Mouse (Mus musculus) MEL (cell line): ENCODE results near the gene Ncmap. TPM values are rescaled to one million over a fixed set of nuclear protein-coding genes. Genes with fewer than 3 reads are reported as not detected.

Source experiments
- DNase-seq: peaks from one replicate; pipeline ENCODE4 v3.0.0; 2011; ENCODE audit warnings: low read depth, low spot score
- H3K27ac ChIP-seq: 2 replicates; pipeline ENCODE4 v1.5.1; 2012; ENCODE audit warnings: low read depth, mild to moderate bottlenecking, control low read depth, low read length, moderate library complexity; ENCODE audit not compliant: control insufficient read depth
- H3K27me3 ChIP-seq, 2 experiments: fragments of 150-350 bp in 1 of 2; sonication (generic) in 1 of 2; 2 replicates each; pipeline ENCODE4 v1.6.1; 2012; ENCODE audit warnings: low read length in 2 of 2, mild to moderate bottlenecking in 2 of 2, improper control_type of control experiment in 1 of 2, moderate library complexity in 1 of 2; ENCODE audit not compliant: insufficient read depth in 2 of 2, control insufficient read depth in 1 of 2
- H3K36me3 ChIP-seq, 2 experiments: 2 replicates each; pipeline ENCODE4 v1.6.1; 2012 to 2014; ENCODE audit warnings: low read length in 2 of 2, improper control_type of control experiment in 1 of 2, inconsistent platforms in 1 of 2, mild to moderate bottlenecking in 1 of 2; ENCODE audit not compliant: insufficient read depth in 2 of 2, control insufficient read depth in 1 of 2
- H3K4me1 ChIP-seq, 2 experiments: fragments of 150-350 bp in 1 of 2; sonication (generic) in 1 of 2; 2 replicates each; pipeline ENCODE4 v1.6.1; 2012; ENCODE audit warnings: low read length in 2 of 2, improper control_type of control experiment in 1 of 2, mild to moderate bottlenecking in 1 of 2; ENCODE audit not compliant: insufficient read depth in 2 of 2, control insufficient read depth in 1 of 2
- H3K4me3 ChIP-seq, 2 experiments: fragments of 150-350 bp in 1 of 2; sonication (generic) in 1 of 2; 2 replicates each; pipeline ENCODE4 v1.5.1; 2012; ENCODE audit warnings: low read depth in 2 of 2, low read length in 2 of 2, mild to moderate bottlenecking in 2 of 2, moderate library complexity in 2 of 2, control low read depth in 1 of 2, improper control_type of control experiment in 1 of 2; ENCODE audit not compliant: control insufficient read depth in 1 of 2, insufficient read depth in 1 of 2
- H3K79me2 ChIP-seq: 2 replicates; pipeline ENCODE4 v1.6.1; 2012; ENCODE audit warnings: mild to moderate bottlenecking, low read length, moderate library complexity; ENCODE audit not compliant: control insufficient read depth, poor library complexity, insufficient read depth
- H3K9ac ChIP-seq: 2 replicates; pipeline ENCODE4 v1.6.1; 2012; ENCODE audit warnings: low read depth, mild to moderate bottlenecking, control low read depth, low read length, moderate library complexity; ENCODE audit not compliant: control insufficient read depth, poor library complexity, severe bottlenecking
- H3K9me3 ChIP-seq: fragments of 150-350 bp; sonication (generic); replicated peaks from 2 replicates; pipeline ENCODE4 v1.6.1; 2012; ENCODE audit warnings: mild to moderate bottlenecking, low read length, improper control_type of control experiment, moderate library complexity; ENCODE audit not compliant: insufficient read depth
- CHD2 ChIP-seq: IDR thresholded peaks from 2 replicates; pipeline ENCODE4 v1.6.1; 2011; ENCODE audit warnings: low read length, improper control_type of control experiment
- CTCF ChIP-seq, 3 experiments: IDR thresholded peaks in 2 of 3; conservative IDR thresholded peaks in 1 of 3; 2 replicates each; pipeline ENCODE4 v1.5.1; 2011 to 2012; ENCODE audit warnings: low read length in 3 of 3, low read depth in 2 of 3, mild to moderate bottlenecking in 2 of 3, improper control_type of control experiment in 1 of 3, inconsistent platforms in 1 of 3, mixed read lengths in 1 of 3, moderate library complexity in 1 of 3; ENCODE audit not compliant: control insufficient read depth in 1 of 3, insufficient read depth in 1 of 3, poor library complexity in 1 of 3, severe bottlenecking in 1 of 3
- ETS1 ChIP-seq: IDR thresholded peaks from 2 replicates; pipeline ENCODE4 v1.6.1; 2012; ENCODE audit warnings: low read depth, mild to moderate bottlenecking, inconsistent platforms, low read length, improper control_type of control experiment, moderate library complexity
- HCFC1 ChIP-seq: IDR thresholded peaks from 2 replicates; pipeline ENCODE4 v1.6.1; 2012; ENCODE audit warnings: low read depth, mild to moderate bottlenecking, inconsistent platforms, low read length, improper control_type of control experiment, moderate library complexity
- KAT2A ChIP-seq: conservative IDR thresholded peaks from 2 replicates; pipeline ENCODE4 v1.6.1; 2012; ENCODE audit warnings: low read depth, low read length, improper control_type of control experiment, inconsistent platforms
- MAFK ChIP-seq: IDR thresholded peaks from 2 replicates; pipeline ENCODE4 v1.6.1; 2011; ENCODE audit warnings: low read depth, mild to moderate bottlenecking, low read length, improper control_type of control experiment, borderline replicate concordance
- MAX ChIP-seq: IDR thresholded peaks from 2 replicates; pipeline ENCODE4 v1.6.1; 2011; ENCODE audit warnings: low read length, improper control_type of control experiment
- MAZ ChIP-seq: IDR thresholded peaks from 2 replicates; pipeline ENCODE4 v1.6.1; 2012; ENCODE audit warnings: low read depth, mild to moderate bottlenecking, inconsistent platforms, low read length, improper control_type of control experiment
- MXI1 ChIP-seq: IDR thresholded peaks from 2 replicates; pipeline ENCODE4 v1.6.1; 2011; ENCODE audit warnings: mild to moderate bottlenecking, low read depth, low read length, improper control_type of control experiment
- MYC ChIP-seq: IDR thresholded peaks from 2 replicates; pipeline ENCODE4 v1.6.1; 2011; ENCODE audit warnings: low read depth, mild to moderate bottlenecking, low read length, improper control_type of control experiment, moderate library complexity
- NRF1 ChIP-seq: IDR thresholded peaks from 2 replicates; pipeline ENCODE4 v1.6.1; 2014; ENCODE audit warnings: low read depth, mild to moderate bottlenecking, inconsistent platforms, low read length, improper control_type of control experiment, moderate library complexity; ENCODE audit not compliant: poor library complexity, insufficient read depth, severe bottlenecking
- POLR2AphosphoS5 ChIP-seq: IDR thresholded peaks from 2 replicates; pipeline ENCODE4 v1.6.1; 2012; ENCODE audit warnings: low read depth, borderline replicate concordance, mild to moderate bottlenecking, inconsistent platforms, low read length, moderate library complexity, mixed read lengths
- RCOR1 ChIP-seq: IDR thresholded peaks from 2 replicates; pipeline ENCODE4 v1.6.1; 2012; ENCODE audit warnings: low read depth, mild to moderate bottlenecking, inconsistent platforms, low read length, improper control_type of control experiment
- SIN3A ChIP-seq: IDR thresholded peaks from 2 replicates; pipeline ENCODE4 v1.6.1; 2012; ENCODE audit warnings: low read length, improper control_type of control experiment, inconsistent platforms
- TCF12 ChIP-seq: IDR thresholded peaks from 2 replicates; pipeline ENCODE4 v1.6.1; 2014; ENCODE audit warnings: low read depth, mild to moderate bottlenecking, inconsistent platforms, low read length, improper control_type of control experiment, moderate library complexity
- UBTF ChIP-seq: IDR thresholded peaks from 2 replicates; pipeline ENCODE4 v1.6.1; 2012; ENCODE audit warnings: low read depth, mild to moderate bottlenecking, inconsistent platforms, low read length, improper control_type of control experiment, moderate library complexity, borderline replicate concordance; ENCODE audit not compliant: insufficient read depth
- USF1 ChIP-seq: IDR thresholded peaks from 2 replicates; pipeline ENCODE4 v1.6.1; 2014; ENCODE audit warnings: low read depth, mild to moderate bottlenecking, inconsistent platforms, low read length, improper control_type of control experiment, moderate library complexity
- USF2 ChIP-seq, 2 experiments: IDR thresholded peaks; 2 replicates each; pipeline ENCODE4 v1.6.1; 2011 to 2012; ENCODE audit warnings: improper control_type of control experiment in 2 of 2, low read length in 2 of 2, borderline replicate concordance in 1 of 2, inconsistent platforms in 1 of 2, low read depth in 1 of 2, mild to moderate bottlenecking in 1 of 2; ENCODE audit not compliant: insufficient read depth in 1 of 2
- ZMIZ1 ChIP-seq: IDR thresholded peaks from 2 replicates; pipeline ENCODE4 v1.6.1; 2012; ENCODE audit warnings: low read depth, mild to moderate bottlenecking, inconsistent platforms, low read length, improper control_type of control experiment, moderate library complexity
- polyA plus RNA-seq, 2 experiments: library from polyadenylated mRNA; stranded (reverse) in 1 of 2; unstranded in 1 of 2; fragments of >175 nt in 1 of 2; fragments of >200 nt in 1 of 2; gene quantifications; 2 replicates each; pipeline versions ENCODE4 v1.2.1 to v1.2.4; 2012; ENCODE audit warnings: low replicate concordance in 2 of 2, low read depth in 1 of 2; ENCODE audit not compliant: insufficient read length in 2 of 2, insufficient read depth in 1 of 2, missing spikeins in 1 of 2
- total RNA-seq: library from RNA; depleted of rRNA; stranded (reverse); fragments of 300-350 nt; gene quantifications from 2 replicates; pipeline ENCODE4 v1.2.3, GENCODE M21; 2012

Ncmap gene
- total and polyA plus RNA-seq, 3 experiments, result 0.08 to 0.22 TPM; not detected in 1

DNA sequence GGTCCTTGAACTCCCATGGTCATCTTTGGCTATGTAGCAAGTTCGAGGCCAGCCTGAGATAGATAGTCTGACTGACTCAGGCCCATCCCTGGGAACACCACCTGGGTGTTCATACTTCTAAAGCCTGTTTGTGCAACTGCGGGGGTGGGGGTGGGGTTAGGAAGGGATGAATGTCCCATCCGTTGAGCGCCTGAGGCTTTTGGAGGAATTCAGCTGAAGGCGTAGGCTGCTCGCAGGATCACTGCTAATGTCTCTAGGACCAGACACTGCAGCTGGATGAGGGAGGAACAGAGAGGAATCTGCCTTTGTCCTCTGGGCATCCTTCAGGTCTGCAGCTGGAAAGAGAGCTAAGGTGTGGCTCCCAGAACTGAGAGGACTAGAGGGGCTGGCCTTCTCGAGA is 3.4 kb downstream of the Ncmap start (continued):
- TF ChIP-seq SIN3A, result no peak

DNA sequence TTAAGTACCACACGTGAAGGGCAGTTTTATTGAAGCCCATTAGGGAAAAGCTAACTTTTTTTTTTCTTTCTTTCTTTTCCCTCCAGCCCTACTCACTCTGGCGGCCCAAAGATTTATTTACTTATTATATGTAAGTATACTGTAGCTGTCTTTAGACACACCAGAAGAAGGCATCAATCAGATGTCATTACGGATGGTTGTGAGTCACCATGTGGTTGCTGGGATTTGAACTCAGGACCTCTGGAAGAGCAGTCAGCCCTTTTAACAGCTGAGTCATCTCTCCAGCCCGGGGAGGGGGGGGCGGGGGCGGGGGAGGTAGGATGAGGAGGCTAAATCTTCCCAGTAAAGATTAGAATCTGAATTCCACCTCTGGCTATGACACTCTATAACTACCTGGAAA is 4.6 kb downstream of the Ncmap start:
- Histone ChIP-seq H3K27me3 (no peaks in the 10 kb centered on the region), H3K79me2 (no peaks in the 10 kb centered on the region)
- TF ChIP-seq HCFC1, result no peak
- no peak for TF ChIP-seq USF2 (IDR thresholded peaks at IDR 0.05; ENCODE audit: borderline replicate concordance in 1 of 2, insufficient read depth in 1 of 2, low read depth in 1 of 2, low read length in 2 of 2)

GRCm38 (mm10) chr4:135392801-135393200 is 5.2 kb downstream of the Ncmap start:
- H3K27ac ChIP-seq, result no peak overlapping the region
- H3K79me2 ChIP-seq, result no peaks in the 10 kb centered on the region
- no peak for TF ChIP-seq NRF1
- no peak for TF ChIP-seq USF2 (IDR thresholded peaks at IDR 0.05; ENCODE audit: borderline replicate concordance in 1 of 2, insufficient read depth in 1 of 2, low read depth in 1 of 2, low read length in 2 of 2)
- TF ChIP-seq RCOR1, result no peak
- TF ChIP-seq MAFK, result no peak
- TF ChIP-seq CTCF (IDR thresholded peaks at IDR 0.05 in 2 of 3, conservative IDR thresholded peaks at IDR 0.05 in 1 of 3; ENCODE audit: control insufficient read depth in 1 of 3, insufficient read depth in 1 of 3, low read depth in 2 of 3, low read length in 3 of 3, poor library complexity in 1 of 3, severe bottlenecking in 1 of 3), result no peak
- TF ChIP-seq MAZ, result no peak
- no peak for TF ChIP-seq USF1
- TF ChIP-seq MAX, result no peak
- no peak for TF ChIP-seq POLR2AphosphoS5
- no peak for TF ChIP-seq TCF12
- TF ChIP-seq MYC, result no peak
- TF ChIP-seq SIN3A, result no peak
- no peak for TF ChIP-seq UBTF
- TF ChIP-seq MXI1, result no peak
- TF ChIP-seq ETS1, result no peak
- no peak for TF ChIP-seq KAT2A
- TF ChIP-seq ZMIZ1, result no peak
- TF ChIP-seq CHD2, result no peak
- H3K27me3 ChIP-seq, result no peaks in the 10 kb centered on the region
- H3K9ac ChIP-seq, result no peak overlapping the region
- no peak overlapping the region for H3K4me3 ChIP-seq
- no peaks in the 10 kb centered on the region; a peak in 1 of 4 replicates for H3K36me3 ChIP-seq
- DNase-seq, result no peak
- H3K4me1 ChIP-seq, result peaks cover 0 to 2% of the 10 kb centered on the region in 2 experiments; a peak in 1 of 4 replicates
- no peaks in the 10 kb centered on the region for H3K9me3 ChIP-seq

More for the DNA sequence above, 4.6 kb downstream of the Ncmap start:
- Histone ChIP-seq H3K4me3 (no peak overlapping the region), H3K27ac (no peak overlapping the region), H3K36me3 (no peaks in the 10 kb centered on the region; a peak in 1 of 4 replicates), H3K9ac (no peak overlapping the region), H3K4me1 (peaks cover 0 to 2% of the 10 kb centered on the region in 2 experiments; a peak in 1 of 4 replicates), H3K9me3 (no peaks in the 10 kb centered on the region)
- no peak for DNase-seq
